Mouse (Mus musculus): ENCODE measurements around the gene Tssk3.
"Not testable (repeated sequence)": the region's sequence is repeated elsewhere in the genome, so short reads cannot be mapped to it uniquely, and the experiment has no call there.

Tssk3 gene

DNA sequence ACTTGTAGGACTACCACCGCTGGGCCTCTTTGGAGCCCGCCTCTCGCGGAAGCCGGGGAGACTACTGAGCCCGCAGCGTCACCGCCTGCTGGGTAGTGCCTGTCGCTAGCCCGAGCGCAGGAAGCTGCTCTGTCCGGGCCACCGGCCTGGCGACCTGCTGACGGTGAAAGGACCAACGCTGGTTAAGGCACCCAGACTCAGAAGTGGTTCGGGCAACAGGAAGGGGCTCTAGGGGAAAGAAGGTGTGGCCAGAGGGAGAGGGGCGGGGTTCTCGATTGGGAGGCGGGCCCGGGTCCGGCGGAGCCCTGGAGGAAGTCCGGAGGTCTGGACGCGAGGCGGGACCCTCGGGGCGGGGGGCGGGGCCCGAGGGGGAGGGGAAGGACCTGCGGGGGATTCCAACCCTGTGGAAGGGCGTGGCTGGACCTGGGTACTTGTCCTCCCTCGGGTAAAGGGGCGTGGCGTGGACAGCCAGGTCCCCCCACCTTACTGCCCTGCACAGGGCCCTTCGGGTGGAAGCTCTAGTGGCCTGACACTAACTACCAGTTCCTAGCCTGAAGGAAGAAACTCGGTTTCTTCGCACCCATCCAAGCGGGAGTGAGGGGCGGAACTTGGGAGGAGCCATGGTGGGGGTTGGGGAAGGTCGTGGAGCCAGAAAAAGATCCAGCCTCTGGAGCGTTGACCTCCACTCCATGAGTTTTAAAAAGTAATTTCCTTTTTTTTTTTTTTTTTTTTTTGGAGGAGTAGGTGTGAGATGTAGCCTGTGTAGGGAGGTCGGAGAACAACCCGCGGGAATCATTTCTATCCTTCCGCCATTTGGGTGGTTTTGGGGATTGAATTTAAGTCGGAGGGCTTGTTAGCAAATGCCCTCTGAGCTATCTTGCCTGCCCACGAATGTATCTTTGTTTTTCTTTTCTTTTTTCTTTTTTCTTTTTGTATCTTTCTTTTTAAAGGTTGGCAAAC is 10.1 kb upstream of the Tssk3 start:
- DNase-seq (ENCODE audit: low read depth, low spot score): no peak

DNA sequence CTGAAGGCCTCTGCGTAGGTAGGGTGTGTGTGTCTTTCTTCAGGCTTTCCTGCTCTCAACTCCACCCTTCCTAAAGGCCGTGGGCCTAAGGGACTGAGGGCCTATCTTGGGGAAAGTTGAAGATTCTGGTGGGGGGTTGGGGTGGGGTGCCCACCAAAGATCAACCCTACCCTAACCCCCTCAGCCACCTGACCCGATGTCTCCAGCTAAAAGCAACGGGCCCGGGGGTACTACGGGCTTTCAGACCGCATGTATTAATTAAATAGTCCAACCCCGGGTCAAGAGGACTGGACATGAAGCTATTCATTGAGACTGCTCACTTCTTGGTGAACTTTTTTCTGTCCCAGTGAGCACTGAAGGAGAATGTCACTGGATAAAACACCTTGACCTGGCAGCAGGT is 9.2 kb upstream of the Tssk3 start:
- DNase-seq (ENCODE audit: low read depth, low spot score): no peak

DNA sequence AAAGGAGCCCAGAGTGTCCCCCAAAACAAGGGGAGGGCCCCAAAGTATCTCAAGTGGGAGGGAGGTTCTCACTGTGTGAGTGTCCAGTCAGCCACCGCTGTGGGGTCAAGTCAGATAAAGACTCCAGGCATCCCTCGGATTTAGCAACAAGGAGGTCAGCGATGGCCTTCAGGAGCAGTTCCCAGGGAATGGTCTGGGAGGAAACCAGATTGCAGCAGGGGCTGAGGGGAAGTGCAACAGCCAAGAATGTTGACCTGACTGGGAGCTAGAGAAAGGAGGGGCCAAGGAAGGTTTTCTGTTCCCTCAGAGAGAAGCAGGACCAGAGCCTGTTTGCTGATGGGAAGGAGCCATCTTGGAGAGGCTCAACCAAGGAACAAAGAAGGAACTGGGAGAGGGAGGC is 8.1 kb upstream of the Tssk3 start:
- DNase-seq (ENCODE audit: low read depth, low spot score): no peak

DNA sequence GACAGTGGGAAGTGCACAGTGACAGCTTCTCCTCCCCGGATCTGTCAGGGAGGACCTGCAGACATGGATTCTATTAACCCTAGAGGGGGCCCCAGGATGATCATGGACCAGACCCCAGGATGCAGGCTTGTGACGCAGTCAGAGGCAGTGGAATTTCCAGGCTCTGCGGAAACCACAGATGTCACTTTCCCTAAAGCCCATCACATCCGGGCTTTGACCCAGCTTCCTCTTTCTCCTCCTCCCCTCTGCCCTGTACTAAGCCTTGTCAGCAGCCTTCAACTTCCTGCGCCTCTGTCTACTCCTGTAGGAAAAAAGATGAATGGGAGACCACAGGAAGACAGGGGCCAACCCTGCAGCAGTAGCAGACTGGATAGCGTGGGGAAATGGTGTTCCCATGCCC is 5.8 kb upstream of the Tssk3 start:
- DNase-seq (ENCODE audit: low read depth, low spot score): no peak

DNA sequence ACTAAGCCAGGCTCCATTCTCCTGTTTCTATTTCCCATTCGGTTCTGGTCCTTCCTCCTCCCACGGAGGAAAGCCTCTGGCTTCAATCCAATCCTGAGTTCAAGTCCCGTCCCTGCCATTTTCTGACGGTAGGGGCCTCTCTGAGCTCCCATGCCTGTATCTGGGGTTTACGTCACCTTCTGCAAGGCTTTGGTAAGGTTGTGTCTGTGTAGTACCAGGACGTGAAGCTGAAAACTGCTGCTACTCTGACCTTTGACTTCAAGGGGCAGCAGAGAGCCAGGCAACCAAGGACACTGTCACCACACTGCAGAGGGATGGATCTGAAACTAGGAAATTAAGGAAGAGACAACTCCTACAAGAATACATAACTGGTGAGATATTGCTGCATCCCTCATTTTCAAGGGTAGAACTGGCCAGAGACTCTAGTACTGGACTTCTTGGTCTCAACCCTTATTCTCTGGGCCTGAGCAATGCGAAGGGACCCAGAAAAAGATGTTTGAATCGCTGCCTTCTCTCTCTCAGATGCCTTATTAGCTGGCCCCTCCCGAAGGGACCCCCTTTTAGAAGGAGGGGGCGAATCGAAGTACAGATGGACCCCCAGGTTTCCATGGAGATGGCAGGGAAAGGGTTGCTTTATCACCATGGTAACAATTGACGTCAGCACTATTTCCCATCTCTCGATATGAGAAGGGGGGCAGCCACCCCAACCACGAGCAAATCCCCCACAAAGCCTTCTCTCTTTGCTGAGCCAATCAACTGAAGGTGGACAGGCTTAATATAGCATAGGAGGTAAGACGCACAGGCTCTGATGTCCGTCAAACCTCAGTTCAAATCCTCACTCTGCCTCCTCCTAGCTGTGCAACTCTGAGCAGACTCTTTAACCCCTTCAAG is 5.1 kb upstream of the Tssk3 start:
- peak; percentile 81 for DNase-seq (ENCODE audit: low read depth, low spot score)

DNA sequence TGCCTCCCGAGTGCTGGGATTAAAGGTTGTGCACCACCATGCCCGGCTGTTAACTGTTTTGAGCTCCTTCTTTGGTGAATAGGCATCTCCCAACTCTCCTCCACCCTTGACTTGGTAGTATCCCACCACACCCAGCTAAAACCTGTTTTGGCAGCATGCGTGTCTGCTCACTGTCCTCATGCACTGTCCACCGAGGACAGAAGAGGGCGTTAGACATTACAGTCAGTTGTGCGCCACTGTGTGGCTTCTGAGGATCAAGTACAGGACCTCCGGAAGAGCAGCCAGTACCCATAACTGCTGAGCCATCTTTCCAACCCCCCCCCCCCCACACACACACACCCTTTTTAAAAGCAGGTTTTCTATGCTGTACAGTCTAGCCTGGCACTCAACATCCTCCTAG is 3.9 kb upstream of the Tssk3 start:
- no peak for DNase-seq (ENCODE audit: low read depth, low spot score)

DNA sequence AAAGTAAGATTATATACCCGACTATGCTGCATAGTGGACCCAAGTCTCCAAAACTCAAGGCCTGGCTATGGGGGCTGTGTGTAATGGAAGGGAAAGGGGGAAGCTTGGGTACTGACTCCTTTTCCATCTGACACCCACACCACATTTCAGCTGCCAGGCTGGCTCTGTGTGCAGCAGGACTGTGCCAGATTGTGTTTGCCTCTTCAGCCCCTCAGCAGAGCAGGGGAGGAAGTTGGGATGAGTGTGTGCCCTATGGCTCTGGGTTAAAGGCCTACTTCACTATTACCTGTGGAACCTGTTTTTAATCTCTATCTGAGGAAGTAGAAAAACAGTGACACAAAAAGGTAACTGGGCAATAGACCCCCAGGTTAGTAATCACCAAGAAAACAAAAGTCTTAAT is 9.7 kb downstream of the Tssk3 start:
- no peak for DNase-seq (ENCODE audit: low read depth, low spot score)

DNA sequence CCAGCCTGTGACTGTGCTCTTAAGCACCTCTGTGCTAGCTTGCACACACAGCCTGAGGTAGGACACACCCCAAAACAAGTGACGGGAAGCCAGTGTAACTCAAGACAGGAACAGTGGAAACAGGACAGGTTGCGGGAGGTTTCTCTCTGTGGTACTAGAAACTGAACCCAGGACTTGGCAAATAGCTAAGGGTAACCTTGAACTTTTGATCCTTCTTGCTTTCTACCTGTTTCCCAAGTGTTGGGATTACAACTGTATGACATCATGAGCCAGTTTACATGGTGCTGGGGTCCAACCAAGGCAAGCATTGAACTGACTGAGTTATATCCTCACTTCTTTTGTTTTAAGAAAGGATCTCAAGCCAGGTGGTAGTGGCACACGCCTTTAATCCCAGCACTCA is 11.0 kb downstream of the Tssk3 start:
- no peak for DNase-seq (ENCODE audit: low read depth, low spot score)

DNA sequence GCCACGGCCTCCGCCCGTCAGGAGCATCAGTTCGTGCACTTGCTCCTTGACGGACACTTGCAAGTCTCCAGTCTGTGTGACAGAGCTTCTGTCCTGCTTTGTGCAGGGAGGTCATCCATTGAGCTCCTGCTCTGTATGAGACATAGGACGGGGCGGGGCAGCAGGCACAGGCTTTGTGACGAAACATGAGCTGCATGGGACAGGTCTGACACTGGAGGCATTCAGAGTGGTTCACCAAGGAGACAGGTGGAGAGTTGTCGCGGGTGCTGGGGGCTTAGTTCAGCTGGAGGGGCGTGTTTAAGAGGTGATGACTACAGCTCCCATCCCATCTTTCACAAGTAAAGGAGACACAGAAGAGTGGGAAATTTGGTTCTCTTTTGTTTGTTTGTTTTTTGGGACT is 14.8 kb downstream of the Tssk3 start:
- no peak for DNase-seq (ENCODE audit: low read depth, low spot score)

DNA sequence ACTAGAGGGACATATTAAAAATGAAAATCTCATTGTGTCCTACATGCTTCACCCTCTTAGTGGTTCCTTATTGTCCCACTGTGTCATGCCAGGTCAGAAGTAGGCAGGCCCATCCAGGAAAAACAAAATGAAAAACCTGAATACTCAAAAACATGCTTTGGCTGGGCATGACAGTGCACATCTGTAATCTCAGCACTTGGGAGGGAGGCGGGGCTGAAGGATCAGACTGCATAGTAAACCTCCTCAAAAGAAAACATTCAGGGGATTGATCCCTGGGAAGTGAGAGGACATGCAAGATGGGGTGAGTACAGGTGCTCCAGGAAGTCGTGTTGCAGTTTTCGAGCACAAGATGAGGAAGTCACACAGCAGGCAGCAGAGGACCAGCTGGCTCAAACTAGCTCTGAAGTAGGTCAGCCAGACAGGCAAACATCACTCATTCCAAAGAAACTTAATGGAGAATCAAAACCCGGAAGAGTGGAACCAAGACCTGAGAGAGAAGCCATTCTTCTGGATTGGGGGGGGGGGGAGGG is 26.5 kb downstream of the Tssk3 start:
- DNase-seq (ENCODE audit: low read depth, low spot score): no peak

DNA sequence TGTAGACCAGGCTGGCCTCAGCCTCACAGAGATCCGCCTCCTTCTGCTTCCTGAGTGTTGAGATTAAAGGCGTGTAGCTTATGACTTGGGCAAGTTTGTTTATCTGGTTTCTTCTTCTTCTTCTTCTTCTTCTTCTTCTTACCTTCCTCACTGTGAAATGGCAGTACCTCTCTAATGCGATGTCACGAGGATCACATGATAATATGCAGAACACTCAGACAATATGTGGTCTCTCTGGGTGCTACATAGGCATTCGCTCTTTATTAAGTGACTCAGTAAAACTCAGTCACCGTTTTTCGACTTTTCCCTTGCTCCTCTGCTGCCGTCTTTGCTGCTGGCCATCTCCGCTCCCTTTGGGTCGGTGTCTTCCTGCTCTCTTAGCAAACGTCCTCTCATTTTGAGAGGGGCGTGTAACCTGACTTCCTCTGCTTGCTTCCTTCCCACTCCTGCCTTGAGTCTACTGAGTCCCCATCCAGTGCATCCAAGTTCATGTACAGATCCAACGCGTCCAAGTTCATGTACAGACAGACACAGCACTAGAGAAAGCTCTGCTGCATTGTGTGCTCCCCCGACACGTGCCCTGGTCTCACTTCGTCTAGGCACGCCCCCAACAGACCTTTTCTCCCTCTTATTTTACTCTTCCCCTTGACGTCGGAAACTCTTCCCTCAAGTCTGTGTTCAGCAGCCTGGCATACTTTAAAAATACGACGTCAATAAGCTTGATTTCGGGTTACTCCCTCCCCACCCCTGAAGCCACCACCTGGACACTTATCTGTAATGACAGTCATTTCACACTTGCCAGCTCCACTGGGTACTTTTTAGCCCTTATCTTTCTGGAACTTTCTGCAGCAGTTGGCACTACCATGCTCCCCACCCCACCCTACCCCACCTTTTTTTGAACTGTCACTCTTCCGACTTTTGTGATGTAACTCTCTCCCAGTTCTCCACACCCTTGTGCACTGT is 27.4 kb downstream of the Tssk3 start:
- DNase-seq (ENCODE audit: low read depth, low spot score): no peak

DNA sequence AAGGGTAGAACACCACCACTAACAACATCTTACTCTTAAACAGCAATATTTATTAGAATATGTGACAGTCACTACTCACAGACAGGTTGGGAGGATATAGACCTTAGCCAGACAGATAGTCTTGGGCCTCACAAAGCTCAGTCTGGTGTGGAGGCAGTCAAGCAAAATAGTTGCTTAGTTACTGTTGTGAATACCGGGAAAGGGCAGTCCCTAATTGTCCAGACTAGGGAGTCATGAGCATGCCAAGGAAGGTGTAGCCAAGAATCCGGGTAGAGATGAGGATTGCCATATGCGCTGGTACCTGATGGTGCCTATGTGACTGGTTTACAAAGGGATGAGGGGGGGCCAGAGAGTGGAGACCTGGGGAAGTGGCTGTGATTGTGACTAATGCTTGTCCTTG is 28.7 kb downstream of the Tssk3 start:
- no peak for DNase-seq (ENCODE audit: low read depth, low spot score)

DNA sequence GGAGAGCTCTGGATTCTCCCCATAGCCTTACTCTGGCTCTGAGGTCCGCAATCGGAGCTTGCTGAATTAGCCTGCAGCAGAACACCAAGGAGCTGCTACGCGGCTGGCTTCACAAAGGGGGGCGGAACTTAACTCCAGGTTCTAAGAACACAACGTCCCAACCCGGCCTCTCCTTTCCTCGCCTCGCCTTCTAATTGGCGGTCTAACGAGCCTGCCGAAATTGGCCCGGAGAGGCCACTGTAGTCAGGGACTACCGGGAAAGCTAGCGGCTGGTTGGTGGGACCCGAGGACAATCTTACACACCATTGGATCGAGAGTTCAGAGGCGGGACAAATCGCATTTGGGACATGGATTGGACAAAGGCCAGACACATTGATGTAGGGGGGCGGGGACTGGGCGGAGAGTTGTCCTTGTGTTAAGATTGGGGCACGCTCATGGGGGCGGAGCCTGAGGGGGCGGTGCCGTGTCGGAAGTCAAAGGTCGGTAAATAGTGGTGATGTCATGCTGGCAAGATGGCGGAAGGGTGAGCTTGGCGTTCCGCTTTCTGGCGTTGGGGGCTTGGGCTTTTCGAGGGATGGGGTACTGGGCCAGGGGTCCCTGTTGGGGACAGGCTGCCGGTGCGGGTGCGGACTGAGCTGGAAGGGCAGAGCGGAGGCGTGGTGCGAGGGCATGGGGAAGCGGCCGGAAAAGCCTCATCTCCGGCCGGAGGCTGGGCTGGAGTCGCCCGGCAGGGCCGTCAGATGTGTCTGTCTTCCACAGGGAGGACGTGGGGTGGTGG is 29.4 kb downstream of the Tssk3 start, which contains the start of gene Bsdc1:
Gene Bsdc1, plus strand, starts transcription at position 399 of the 778 bp plus-strand sequence.
- peak; percentile 100 for DNase-seq (ENCODE audit: low read depth, low spot score)

DNA sequence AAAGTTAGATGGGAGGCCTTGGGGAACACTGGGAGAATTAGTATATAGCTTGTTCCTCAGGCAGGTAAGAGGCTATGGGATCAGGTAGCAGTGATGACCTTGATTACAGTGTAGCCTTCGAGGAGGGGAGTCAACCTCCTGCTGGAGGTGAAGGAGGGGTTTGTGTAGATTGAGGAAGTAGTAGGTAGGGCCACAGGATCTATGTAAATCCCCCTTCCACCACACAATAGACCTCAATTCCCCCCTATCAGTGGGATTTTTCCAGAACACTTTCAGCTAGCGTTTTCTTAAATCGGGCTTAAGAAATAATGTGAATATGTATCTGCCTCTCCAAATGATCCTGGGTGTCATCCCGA is 30.0 kb downstream of the Tssk3 start:
- DNase-seq (ENCODE audit: low read depth, low spot score): no peak

DNA sequence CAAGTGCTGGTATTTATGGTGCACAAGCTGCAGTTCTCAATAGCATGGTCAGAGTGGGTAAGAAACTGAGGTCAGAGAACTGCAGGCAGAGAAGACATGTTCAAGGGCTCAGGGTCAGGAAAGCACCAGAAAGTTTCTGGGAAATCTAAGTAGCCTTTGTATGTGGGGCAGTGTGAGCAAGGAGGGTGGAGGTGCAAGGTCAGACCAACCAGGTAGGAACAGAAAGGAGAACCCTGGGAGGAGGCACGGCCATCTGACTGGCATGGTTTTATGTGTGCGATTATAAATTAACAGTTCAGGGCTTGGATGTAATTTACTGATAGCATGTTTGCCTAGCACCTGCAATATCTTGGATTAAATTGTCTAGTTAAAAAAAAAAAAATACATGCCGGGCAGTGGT is 31.1 kb downstream of the Tssk3 start:
- no peak for DNase-seq (ENCODE audit: low read depth, low spot score)

DNA sequence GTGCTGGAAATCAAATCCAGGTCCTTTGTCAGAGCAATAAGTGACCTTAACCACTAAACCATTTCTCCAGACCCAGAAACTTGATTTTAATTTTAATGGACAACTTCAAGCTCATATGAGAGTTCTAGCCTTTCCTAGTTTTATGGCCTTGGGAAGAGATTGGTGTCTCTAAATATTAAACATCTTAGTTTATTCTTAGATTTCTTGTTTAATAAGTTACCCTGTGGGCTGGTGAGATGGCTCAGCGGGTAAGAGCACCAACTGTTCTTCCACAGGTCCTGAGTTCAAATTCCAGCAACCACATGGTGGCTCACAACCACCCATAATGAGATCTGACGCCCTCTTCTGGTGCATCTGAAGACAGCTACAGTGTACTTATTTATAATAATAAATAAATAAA is 33.5 kb downstream of the Tssk3 start:
- not testable (repeated sequence) for DNase-seq (ENCODE audit: low read depth, low spot score)

DNA sequence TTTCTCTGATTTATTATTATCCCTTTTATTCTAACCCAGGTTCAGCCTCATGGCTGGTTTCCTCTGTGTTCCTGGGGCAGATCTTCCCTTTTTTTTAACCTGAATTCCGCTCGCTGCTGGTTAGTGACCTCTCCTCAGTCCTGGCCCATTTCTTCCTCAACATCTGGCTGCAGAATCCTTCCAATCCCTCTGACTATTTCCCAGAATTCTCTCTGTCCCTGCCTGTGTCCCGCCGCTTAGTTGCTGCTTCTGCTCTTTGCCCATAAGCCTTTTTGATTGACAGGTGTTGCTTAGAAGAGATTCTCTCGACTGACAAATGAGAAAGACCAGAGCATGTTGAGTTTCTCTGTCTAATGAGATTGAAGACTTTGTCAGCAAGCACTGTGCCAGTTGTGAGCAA is 34.7 kb downstream of the Tssk3 start:
- no peak for DNase-seq (ENCODE audit: low read depth, low spot score)

DNA sequence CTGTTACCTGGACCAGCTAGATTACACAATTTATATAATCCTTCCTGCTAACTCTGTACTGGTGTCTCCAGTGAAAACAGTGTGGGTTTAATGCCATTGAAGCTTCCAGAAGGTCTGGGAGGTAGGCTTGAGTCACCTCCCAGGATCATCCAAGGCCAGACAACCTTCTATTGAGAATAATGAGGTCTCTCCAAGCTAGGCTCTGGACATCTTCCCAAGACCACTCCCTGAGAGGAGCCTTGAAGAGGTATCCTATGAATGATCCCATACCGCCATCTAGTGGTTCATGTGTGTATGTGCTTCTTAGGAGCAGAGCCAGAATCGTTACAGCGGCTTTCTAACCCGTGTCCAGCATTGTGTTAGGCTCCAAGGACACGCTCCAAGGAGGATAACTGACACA is 35.6 kb downstream of the Tssk3 start:
- DNase-seq (ENCODE audit: low read depth, low spot score): peak; percentile 54

DNA sequence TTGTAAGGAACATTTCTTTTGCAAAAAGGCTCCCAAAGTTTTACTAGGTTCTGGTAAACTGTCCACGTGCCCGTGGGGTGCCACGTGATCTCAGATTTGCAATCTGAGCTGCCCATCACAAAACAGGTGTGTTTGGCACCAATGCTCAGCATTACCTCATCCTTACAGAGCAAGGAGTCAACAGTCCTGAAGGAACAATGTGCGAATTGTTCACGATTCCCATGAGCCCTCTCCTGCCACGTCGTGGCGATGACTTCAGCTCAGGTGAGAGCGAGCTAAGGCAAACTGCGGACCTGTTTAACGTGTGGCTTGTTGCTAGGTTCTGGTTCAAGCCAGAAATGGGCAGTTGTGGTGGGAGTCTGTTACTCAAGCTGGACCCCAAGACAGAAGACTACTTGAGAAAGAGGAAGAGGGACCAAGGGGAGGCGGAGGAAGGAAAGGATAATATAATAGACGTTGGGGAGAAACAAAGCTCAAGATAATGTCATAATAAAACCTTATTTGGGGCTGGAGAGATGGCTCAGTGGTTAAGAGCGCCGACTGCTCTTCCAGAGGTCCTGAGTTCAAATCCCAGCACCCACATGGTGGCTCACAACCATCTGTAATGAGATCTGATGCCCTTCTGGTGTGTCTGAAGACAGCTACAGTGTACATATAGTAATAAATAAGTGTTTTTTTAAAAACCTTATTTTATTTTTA is 39.2 kb downstream of the Tssk3 start:
- no peak for DNase-seq (ENCODE audit: low read depth, low spot score)

DNA sequence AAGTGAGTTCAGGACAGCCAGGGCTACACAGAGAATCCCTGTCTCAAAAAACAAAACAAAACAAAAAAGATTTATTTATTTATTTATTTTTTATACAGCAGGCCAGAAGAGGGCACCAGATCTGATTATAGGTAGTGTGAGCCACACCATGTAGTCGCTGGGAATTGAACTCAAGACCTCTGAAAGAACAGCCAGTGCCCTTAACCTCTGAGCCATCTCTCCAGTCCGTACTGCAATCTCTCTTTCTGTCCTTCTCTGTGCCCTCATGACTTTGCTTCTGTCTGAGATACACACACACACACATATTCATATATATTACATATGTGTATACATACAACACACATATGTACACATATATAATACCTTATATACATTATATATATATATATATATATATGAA is 40.0 kb downstream of the Tssk3 start:
- no peak for DNase-seq (ENCODE audit: low read depth, low spot score)

Measured in telencephalon, adult 2 months (tissue).